Mouse (Mus musculus): ENCODE data around the gene Sh3gl1. TPM values are rescaled to one million over a fixed set of nuclear protein-coding genes. Genes with fewer than 3 reads are reported as not detected.

Gene Sh3gl1
- polyA plus RNA-seq, 1 experiment from 2014 or later, result 101 TPM

GRCm38 (mm10) chr17:56051369-56051768 lies 14.9 kb upstream of the Sh3gl1 start:
- TF ChIP-seq EP300 (optimal IDR thresholded peaks at IDR 0.05) (peak; percentile 35), CTCF (IDR thresholded peaks at IDR 0.05; ENCODE audit: low read depth) (no peak)

GRCm38 (mm10) chr17:56040857-56041163 lies 4.4 kb upstream of the Sh3gl1 start:
- Histone ChIP-seq H3K9ac (ENCODE audit: low read length) (peak overlapping the region; percentile 73), H3K27me3 (ENCODE audit: control insufficient read depth, insufficient read depth, low read length) (no peaks in the 10 kb centered on the region), H3K4me3 (ENCODE audit: low read depth, low read length) (peak overlapping the region; percentile 78), H3K36me3 (ENCODE audit: control insufficient read depth, insufficient read depth, low read length) (no peaks in the 10 kb centered on the region), H3K9me3 (ENCODE audit: control insufficient read depth, low read length) (no peaks in the 10 kb centered on the region), H3K27ac (replicated peaks) (peak overlapping the region; percentile 50), H3K4me1 (replicated peaks; ENCODE audit: control insufficient read depth, insufficient read depth) (no peaks in the 10 kb centered on the region), H3K4me2 (replicated peaks; ENCODE audit: low read depth) (peak overlapping the region; percentile 74)
- TF ChIP-seq CTCF (IDR thresholded peaks at IDR 0.05; ENCODE audit: low read depth) (no peak), EP300 (optimal IDR thresholded peaks at IDR 0.05) (no peak)
- 2% methylated on average over 12 of the region's 12 CpGs for WGBS
- ATAC-seq (ENCODE audit: low FRiP score, low TSS enrichment), result no peak
- DNase-seq (ENCODE audit: low spot score), result no peak

More at GRCm38 (mm10) chr17:56051369-56051768, 14.9 kb upstream of the Sh3gl1 start:
- H3K4me3 ChIP-seq (ENCODE audit: low read depth, low read length), result no peak overlapping the region
- H3K9ac ChIP-seq (ENCODE audit: low read length), result 0 out of 2 replicates have a peak overlapping the region, but pooled peaks have one; percentile 8
- ATAC-seq (ENCODE audit: low FRiP score, low TSS enrichment) (peak; percentile 73; the same call in 1 of the 2 replicates), DNase-seq (ENCODE audit: low spot score) (no peak)
- no peaks in the 10 kb centered on the region for H3K9me3 ChIP-seq (ENCODE audit: control insufficient read depth, low read length)
- H3K27ac ChIP-seq (replicated peaks), result peak overlapping the region; percentile 86
- H3K4me2 ChIP-seq (replicated peaks; ENCODE audit: low read depth), result no peak overlapping the region
- H3K27me3 ChIP-seq (ENCODE audit: control insufficient read depth, insufficient read depth, low read length), result no peaks in the 10 kb centered on the region
- peaks cover 11% of the 10 kb centered on the region for H3K36me3 ChIP-seq (ENCODE audit: control insufficient read depth, insufficient read depth, low read length)
- no peaks in the 10 kb centered on the region for H3K4me1 ChIP-seq (replicated peaks; ENCODE audit: control insufficient read depth, insufficient read depth)
- WGBS, result 58% methylated on average over 5 of the region's 5 CpGs

GRCm38 (mm10) chr17:56040030-56040856 lies 3.8 kb upstream of the Sh3gl1 start, which contains the start of gene Chaf1a:
TSS of gene Chaf1a (plus strand) at chr17:56040439.
- Histone ChIP-seq H3K36me3 (ENCODE audit: control insufficient read depth, insufficient read depth, low read length) (no peaks in the 10 kb centered on the region), H3K4me1 (replicated peaks; ENCODE audit: control insufficient read depth, insufficient read depth) (no peaks in the 10 kb centered on the region), H3K9me3 (ENCODE audit: control insufficient read depth, low read length) (no peaks in the 10 kb centered on the region), H3K27ac (replicated peaks) (peak within 1 kb of the TSS; percentile 50), H3K4me2 (replicated peaks; ENCODE audit: low read depth) (peak within 1 kb of the TSS; percentile 74), H3K4me3 (ENCODE audit: low read depth, low read length) (peak within 1 kb of the TSS; percentile 78), H3K27me3 (ENCODE audit: control insufficient read depth, insufficient read depth, low read length) (no peaks in the 10 kb centered on the region), H3K9ac (ENCODE audit: low read length) (peak within 1 kb of the TSS; percentile 73)
- WGBS, result under 1% methylated on average over 68 of the region's 68 CpGs
- DNase-seq (ENCODE audit: low spot score) (peak; percentile 95), ATAC-seq (ENCODE audit: low FRiP score, low TSS enrichment) (peak; percentile 91)
- TF ChIP-seq CTCF (IDR thresholded peaks at IDR 0.05; ENCODE audit: low read depth) (no peak), EP300 (optimal IDR thresholded peaks at IDR 0.05) (peak; percentile 91)

GRCm38 (mm10) chr17:56039345-56039744 lies 2.9 kb upstream of the Sh3gl1 start:
- Histone ChIP-seq H3K4me3 (ENCODE audit: low read depth, low read length) (no peak overlapping the region; the same call in 1 of the 2 replicates), H3K4me1 (replicated peaks; ENCODE audit: control insufficient read depth, insufficient read depth) (peaks cover 3% of the 10 kb centered on the region), H3K9ac (ENCODE audit: low read length) (no peak overlapping the region), H3K4me2 (replicated peaks; ENCODE audit: low read depth) (no peak overlapping the region), H3K9me3 (ENCODE audit: control insufficient read depth, low read length) (no peaks in the 10 kb centered on the region), H3K27me3 (ENCODE audit: control insufficient read depth, insufficient read depth, low read length) (no peaks in the 10 kb centered on the region), H3K27ac (replicated peaks) (no peak overlapping the region), H3K36me3 (ENCODE audit: control insufficient read depth, insufficient read depth, low read length) (no peaks in the 10 kb centered on the region)
- 68% methylated on average over 4 of the region's 4 CpGs for WGBS
- TF ChIP-seq EP300 (optimal IDR thresholded peaks at IDR 0.05) (no peak), CTCF (IDR thresholded peaks at IDR 0.05; ENCODE audit: low read depth) (no peak)
- no peak for DNase-seq (ENCODE audit: low spot score)
- no peak for ATAC-seq (ENCODE audit: low FRiP score, low TSS enrichment)

GRCm38 (mm10) chr17:56038583-56039261 lies 2.3 kb upstream of the Sh3gl1 start:
- no peak for TF ChIP-seq CTCF (IDR thresholded peaks at IDR 0.05; ENCODE audit: low read depth)
- TF ChIP-seq EP300 (optimal IDR thresholded peaks at IDR 0.05), result no peak
- ATAC-seq (ENCODE audit: low FRiP score, low TSS enrichment), result no peak
- no peaks in the 10 kb centered on the region for H3K27me3 ChIP-seq (ENCODE audit: control insufficient read depth, insufficient read depth, low read length)
- H3K4me1 ChIP-seq (replicated peaks; ENCODE audit: control insufficient read depth, insufficient read depth), result peaks cover 4% of the 10 kb centered on the region
- H3K9ac ChIP-seq (ENCODE audit: low read length), result no peak overlapping the region
- no peaks in the 10 kb centered on the region for H3K9me3 ChIP-seq (ENCODE audit: control insufficient read depth, low read length)
- WGBS, result 71% methylated on average over 8 of the region's 8 CpGs
- no peak overlapping the region for H3K27ac ChIP-seq (replicated peaks)
- no peaks in the 10 kb centered on the region for H3K36me3 ChIP-seq (ENCODE audit: control insufficient read depth, insufficient read depth, low read length)
- DNase-seq (ENCODE audit: low spot score), result no peak
- no peak overlapping the region for H3K4me2 ChIP-seq (replicated peaks; ENCODE audit: low read depth)
- no peak overlapping the region for H3K4me3 ChIP-seq (ENCODE audit: low read depth, low read length)

All from stomach, postnatal 0 days (tissue).